Mouse (Mus musculus): ENCODE data around the gene Bcam. TPM values are rescaled to one million over a fixed set of nuclear protein-coding genes. Genes with fewer than 3 reads are reported as not detected.

Bcam gene
- polyA plus RNA-seq, 1 experiment from 2014 or later = 347 TPM

- Histone ChIP-seq H3K27me3 (ENCODE audit: control insufficient read depth, insufficient read depth, low read depth, low read length) (no peaks in the 10 kb centered on the region), H3K4me3 (ENCODE audit: low read length) (no peak overlapping the region), H3K4me1 (replicated peaks; ENCODE audit: control insufficient read depth, insufficient read depth, low read length) (peaks cover 46% of the 10 kb centered on the region), H3K9ac (ENCODE audit: low read length) (no peak overlapping the region), H3K9me3 (ENCODE audit: control insufficient read depth, low read length) (no peaks in the 10 kb centered on the region), H3K27ac (ENCODE audit: low read length) (peak overlapping the region; percentile 94), H3K36me3 (ENCODE audit: control insufficient read depth, insufficient read depth, low read length) (0 out of 2 replicates have a peak, but pooled peaks cover 2% of the 10 kb centered on the region), H3K4me2 (ENCODE audit: low read depth, low read length) (no peak overlapping the region)
- no peak for ATAC-seq (ENCODE audit: low read depth)
- 28% methylated on average over 4 of the region's 4 CpGs for WGBS
These were observed 19.8 kb downstream of the Bcam start for GRCm38 (mm10) chr7:19751070-19751383.

DNA sequence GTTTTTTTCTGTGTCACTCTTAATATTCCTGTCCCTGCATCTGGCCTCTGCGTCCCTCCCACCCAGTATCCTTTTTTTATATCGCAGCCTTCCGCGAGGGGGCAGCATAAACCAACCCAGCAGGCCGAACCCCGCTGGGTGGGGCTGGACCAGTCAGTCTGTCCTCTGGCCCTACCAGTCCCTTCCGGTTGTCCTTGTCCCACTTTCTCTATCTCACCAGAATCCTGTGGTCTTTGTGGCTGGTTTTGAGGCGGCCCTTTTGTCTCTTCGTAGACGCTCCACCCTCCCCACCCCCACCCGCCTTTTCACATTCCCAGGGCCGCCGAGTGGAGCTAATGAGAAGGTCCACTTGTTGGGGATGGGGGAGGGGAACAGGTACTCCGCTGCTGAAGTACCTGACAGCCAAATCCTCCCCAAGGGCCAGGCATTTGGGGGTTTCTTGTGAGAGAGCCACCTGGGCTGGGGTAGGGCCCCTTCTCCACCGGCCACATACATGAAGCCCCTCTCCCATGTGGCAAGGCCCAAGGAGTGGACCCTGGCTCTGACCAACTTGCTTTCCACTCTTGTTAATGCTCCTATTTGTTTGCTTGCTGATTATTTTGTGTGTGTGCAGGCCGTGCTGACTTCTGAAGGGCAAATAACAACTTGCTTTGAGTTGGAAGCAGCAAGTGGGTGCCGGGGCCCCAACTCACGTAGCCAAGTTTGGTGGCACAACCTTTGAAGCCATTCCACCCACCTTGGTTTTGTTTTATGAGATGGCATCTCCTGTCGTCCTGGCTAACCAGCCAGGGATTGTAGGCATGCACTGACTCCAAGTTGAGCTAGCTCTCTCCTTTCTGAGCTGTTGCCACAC is 20.4 kb downstream of the Bcam start, which contains the start of gene Nectin2:
Gene Nectin2 (minus strand): TSS at position 267 of the 853 bp plus-strand sequence.
- peak; percentile 74 for ATAC-seq (ENCODE audit: low read depth)
- Histone ChIP-seq H3K4me1 (replicated peaks; ENCODE audit: control insufficient read depth, insufficient read depth, low read length) (peaks cover 42% of the 10 kb centered on the region), H3K27ac (ENCODE audit: low read length) (peak within 1 kb of the TSS; percentile 94), H3K4me3 (ENCODE audit: low read length) (peak within 1 kb of the TSS; percentile 79), H3K4me2 (ENCODE audit: low read depth, low read length) (peak within 1 kb of the TSS; percentile 83), H3K9ac (ENCODE audit: low read length) (peak within 1 kb of the TSS; percentile 93), H3K36me3 (ENCODE audit: control insufficient read depth, insufficient read depth, low read length) (0 out of 2 replicates have a peak, but pooled peaks cover 2% of the 10 kb centered on the region), H3K27me3 (ENCODE audit: control insufficient read depth, insufficient read depth, low read depth, low read length) (no peaks in the 10 kb centered on the region), H3K9me3 (ENCODE audit: control insufficient read depth, low read length) (no peaks in the 10 kb centered on the region)
- WGBS = 13% methylated on average over 19 of the region's 19 CpGs

DNA sequence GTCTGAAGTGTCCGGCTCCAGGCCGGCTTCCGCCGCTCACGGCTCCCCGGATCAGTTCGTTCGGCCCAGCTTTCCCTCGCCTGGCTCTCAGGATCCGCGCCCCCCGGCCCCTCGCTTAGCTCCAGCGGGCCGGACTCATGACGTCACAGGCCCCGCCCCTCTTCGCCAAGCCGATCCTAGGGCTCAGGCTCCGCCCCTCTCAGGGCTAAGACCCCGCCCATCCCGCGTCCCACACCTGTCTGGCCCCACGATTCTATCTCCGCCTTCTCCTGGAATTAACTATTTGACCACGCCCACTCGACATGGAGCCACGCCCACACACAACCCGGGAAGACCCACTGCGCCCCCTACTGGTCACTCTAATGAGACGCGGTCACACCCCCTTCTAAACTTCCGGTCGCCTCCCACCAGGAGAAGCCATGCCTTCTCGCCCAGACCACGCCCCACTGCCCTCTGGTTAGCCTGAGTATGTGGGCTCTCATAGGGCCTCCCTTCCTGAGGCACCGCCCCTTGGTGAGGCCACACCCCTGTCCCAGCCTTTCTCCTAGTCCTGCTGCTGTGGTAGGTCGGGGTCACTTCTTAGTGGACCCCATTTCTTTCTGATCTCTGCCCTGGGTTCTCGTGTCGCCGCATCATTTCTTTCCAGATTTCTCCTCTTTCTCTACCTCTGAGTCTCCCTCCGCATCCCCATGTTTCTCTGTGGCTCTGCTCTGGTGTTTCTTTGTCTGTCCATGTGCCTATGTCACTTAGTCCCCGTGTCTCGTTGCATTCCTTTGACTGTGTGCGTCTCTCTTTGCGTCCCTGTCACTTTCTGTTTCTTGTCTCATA is 21.2 kb downstream of the Bcam start:
- ATAC-seq (ENCODE audit: low read depth) = peak; percentile 93
- no peaks in the 10 kb centered on the region for H3K27me3 ChIP-seq (ENCODE audit: control insufficient read depth, insufficient read depth, low read depth, low read length)
- WGBS = under 1% methylated on average over 44 of the region's 46 CpGs
- H3K4me3 ChIP-seq (ENCODE audit: low read length) = peak overlapping the region; percentile 79
- H3K27ac ChIP-seq (ENCODE audit: low read length) = peak overlapping the region; percentile 94
- H3K4me1 ChIP-seq (replicated peaks; ENCODE audit: control insufficient read depth, insufficient read depth, low read length) = peaks cover 46% of the 10 kb centered on the region
- H3K4me2 ChIP-seq (ENCODE audit: low read depth, low read length) = peak overlapping the region; percentile 83
- H3K36me3 ChIP-seq (ENCODE audit: control insufficient read depth, insufficient read depth, low read length) = no peaks in the 10 kb centered on the region
- H3K9ac ChIP-seq (ENCODE audit: low read length) = peak overlapping the region; percentile 93
- no peaks in the 10 kb centered on the region for H3K9me3 ChIP-seq (ENCODE audit: control insufficient read depth, low read length)

DNA sequence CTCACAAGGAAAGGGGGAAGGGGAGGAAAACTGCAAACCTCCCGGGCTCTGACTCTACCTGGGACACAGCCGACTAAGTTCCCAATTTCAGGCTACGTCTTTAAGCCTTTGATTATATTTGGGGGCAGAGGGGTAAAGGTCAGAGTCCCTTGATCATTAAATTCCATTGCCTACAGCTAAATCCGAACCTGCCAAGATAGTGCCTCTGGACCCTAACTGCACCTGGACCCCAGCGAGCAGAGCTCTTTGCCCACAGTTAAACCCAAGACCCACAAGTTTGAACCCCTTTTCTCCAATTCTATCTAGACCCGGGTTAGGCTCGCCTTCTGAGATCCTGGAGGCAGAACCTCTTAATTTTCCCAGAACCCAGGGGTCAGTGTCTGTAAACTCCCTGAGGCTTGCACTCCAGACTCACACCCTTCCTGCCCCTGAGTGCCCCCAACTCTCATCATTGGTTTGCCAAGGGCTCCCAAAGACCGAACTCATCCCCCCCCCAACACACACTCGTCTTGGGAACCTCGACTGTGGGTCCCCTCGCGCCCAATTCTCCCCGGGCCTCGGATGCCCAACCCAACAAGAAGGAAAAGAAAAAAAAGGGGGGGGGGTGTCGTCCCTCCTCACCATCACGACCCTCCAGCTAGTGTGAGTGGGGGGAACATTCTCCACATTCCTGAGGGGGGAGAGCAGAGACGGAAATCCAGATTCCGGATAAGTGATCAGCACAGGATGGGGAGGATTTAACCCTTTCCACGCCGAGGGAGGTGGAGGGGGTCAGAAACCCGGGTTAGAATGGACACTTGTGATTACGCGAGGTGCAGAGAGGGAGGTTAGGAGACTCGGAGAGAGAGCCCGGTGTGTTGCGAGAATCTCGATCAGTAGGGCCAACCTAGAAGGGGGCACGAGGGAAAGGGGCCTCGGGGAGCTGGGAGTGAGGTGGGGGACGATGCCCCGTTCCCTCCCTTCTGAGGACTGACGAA is 22.3 kb downstream of the Bcam start:
- H3K36me3 ChIP-seq (ENCODE audit: control insufficient read depth, insufficient read depth, low read length) = no peaks in the 10 kb centered on the region
- no peaks in the 10 kb centered on the region for H3K27me3 ChIP-seq (ENCODE audit: control insufficient read depth, insufficient read depth, low read depth, low read length)
- WGBS = 0% methylated on average over 32 of the region's 32 CpGs
- peaks cover 40% of the 10 kb centered on the region for H3K4me1 ChIP-seq (replicated peaks; ENCODE audit: control insufficient read depth, insufficient read depth, low read length)
- H3K4me3 ChIP-seq (ENCODE audit: low read length) = peak overlapping the region; percentile 79
- no peaks in the 10 kb centered on the region for H3K9me3 ChIP-seq (ENCODE audit: control insufficient read depth, low read length)
- H3K27ac ChIP-seq (ENCODE audit: low read length) = peak overlapping the region; percentile 86
- ATAC-seq (ENCODE audit: low read depth) = 0 out of 2 replicates have a peak, but pooled peaks have one; percentile 0
- H3K4me2 ChIP-seq (ENCODE audit: low read depth, low read length) = peak overlapping the region; percentile 63
- peak overlapping the region; percentile 93 for H3K9ac ChIP-seq (ENCODE audit: low read length)

- ATAC-seq (ENCODE audit: low read depth) = peak; percentile 3; the same call in 1 of the 2 replicates
- H3K27ac ChIP-seq (ENCODE audit: low read length) = peak overlapping the region; percentile 86
- no peaks in the 10 kb centered on the region for H3K27me3 ChIP-seq (ENCODE audit: control insufficient read depth, insufficient read depth, low read depth, low read length)
- 0 out of 2 replicates have a peak, but pooled peaks cover 3% of the 10 kb centered on the region for H3K36me3 ChIP-seq (ENCODE audit: control insufficient read depth, insufficient read depth, low read length)
- 5% methylated on average over 25 of the region's 25 CpGs for WGBS
- H3K4me3 ChIP-seq (ENCODE audit: low read length) = peak overlapping the region; percentile 79
- H3K4me1 ChIP-seq (replicated peaks; ENCODE audit: control insufficient read depth, insufficient read depth, low read length) = peaks cover 39% of the 10 kb centered on the region
- peak overlapping the region; percentile 63 for H3K4me2 ChIP-seq (ENCODE audit: low read depth, low read length)
- H3K9me3 ChIP-seq (ENCODE audit: control insufficient read depth, low read length) = no peaks in the 10 kb centered on the region
- peak overlapping the region; percentile 93 for H3K9ac ChIP-seq (ENCODE audit: low read length)
These were observed 23.2 kb downstream of the Bcam start for GRCm38 (mm10) chr7:19747420-19748218.

GRCm38 (mm10) chr7:19746426-19747201 is 24.2 kb downstream of the Bcam start:
- no peak for ATAC-seq (ENCODE audit: low read depth)
- H3K27me3 ChIP-seq (ENCODE audit: control insufficient read depth, insufficient read depth, low read depth, low read length) = no peaks in the 10 kb centered on the region
- peak overlapping the region; percentile 86; the same call in 1 of the 2 replicates for H3K27ac ChIP-seq (ENCODE audit: low read length)
- H3K9me3 ChIP-seq (ENCODE audit: control insufficient read depth, low read length) = no peaks in the 10 kb centered on the region
- H3K9ac ChIP-seq (ENCODE audit: low read length) = peak overlapping the region; percentile 93
- H3K4me1 ChIP-seq (replicated peaks; ENCODE audit: control insufficient read depth, insufficient read depth, low read length) = peaks cover 49% of the 10 kb centered on the region
- 25% methylated on average over 6 of the region's 6 CpGs for WGBS
- H3K4me2 ChIP-seq (ENCODE audit: low read depth, low read length) = peak overlapping the region; percentile 63
- H3K36me3 ChIP-seq (ENCODE audit: control insufficient read depth, insufficient read depth, low read length) = 0 out of 2 replicates have a peak, but pooled peaks cover 3% of the 10 kb centered on the region
- peak overlapping the region; percentile 79 for H3K4me3 ChIP-seq (ENCODE audit: low read length)

DNA sequence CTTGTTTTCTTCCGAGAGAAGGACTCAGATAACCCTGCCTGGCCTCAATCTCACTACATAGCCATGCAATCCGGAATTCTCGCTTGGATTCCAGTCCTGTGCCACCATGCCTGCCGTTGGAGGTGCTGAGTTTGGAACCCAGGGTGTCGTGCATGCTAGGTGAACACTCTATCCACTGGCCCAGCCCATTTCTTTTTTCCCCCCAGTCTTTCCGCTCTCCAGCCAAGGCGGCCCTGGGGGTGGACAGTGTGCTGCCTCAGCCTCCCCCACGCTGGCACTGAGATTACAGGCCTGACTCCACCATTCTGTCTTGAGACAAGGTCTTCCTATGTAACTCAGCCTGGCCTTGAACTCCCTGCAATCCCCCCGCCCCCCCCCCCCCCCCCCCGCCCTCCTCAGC is 24.8 kb downstream of the Bcam start:
- Histone ChIP-seq H3K4me2 (ENCODE audit: low read depth, low read length) (no peak overlapping the region), H3K27me3 (ENCODE audit: control insufficient read depth, insufficient read depth, low read depth, low read length) (no peaks in the 10 kb centered on the region), H3K4me3 (ENCODE audit: low read length) (no peak overlapping the region), H3K9ac (ENCODE audit: low read length) (no peak overlapping the region), H3K4me1 (replicated peaks; ENCODE audit: control insufficient read depth, insufficient read depth, low read length) (peaks cover 52% of the 10 kb centered on the region), H3K9me3 (ENCODE audit: control insufficient read depth, low read length) (no peaks in the 10 kb centered on the region), H3K36me3 (ENCODE audit: control insufficient read depth, insufficient read depth, low read length) (peaks cover 4% of the 10 kb centered on the region), H3K27ac (ENCODE audit: low read length) (no peak overlapping the region)
- no peak for ATAC-seq (ENCODE audit: low read depth)
- 75% methylated on average over 8 of the region's 10 CpGs for WGBS
